ENCODE assay signal across 22 mouse cellular contexts in the genomic region with DNA sequence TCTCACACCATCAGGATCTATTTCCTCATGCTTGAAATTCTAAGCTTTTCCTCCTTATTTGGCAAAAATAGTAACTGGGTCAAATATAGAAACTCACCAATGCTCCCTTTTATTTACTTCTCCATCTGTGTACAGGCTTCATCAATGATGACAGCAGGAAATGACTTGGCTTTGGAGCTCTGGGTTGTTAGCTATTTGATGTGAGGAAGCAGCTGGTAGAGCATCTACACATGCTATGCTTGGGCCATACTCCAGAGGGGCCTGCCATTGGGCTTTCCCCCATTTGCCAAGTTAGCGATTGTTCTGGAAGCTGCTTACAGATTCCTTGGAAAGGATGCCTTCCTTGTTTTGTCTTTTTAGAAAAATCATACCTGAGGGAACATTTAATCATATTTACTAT.
DNase-seq lines count a peak whose midpoint lies in the region; ATAC-seq and TF ChIP-seq lines count a peak whose summit lies in the region.
"Had no signal": no experiment of that assay in that cellular context is flagged by ENCODE, and none has a peak within 500 bp of the region (broad histone marks: within the 10 kb centered on the region; RNA-seq: fewer than 3 reads in every experiment).

No protein-coding gene starts in this region.

- peak; percentile 2 for DNase-seq in forebrain, postnatal 0 days
- peak; percentile 3 for DNase-seq in left cerebral cortex, postnatal 4 days
- no peak for DNase-seq in left cerebral cortex, adult 18-20 months (ENCODE audit: low spot score in 2 of 2)
- DNase-seq in cerebellum, adult 9-10 months: peak; percentile 9
- DNase-seq in urinary bladder, postnatal 4 days (ENCODE audit: low spot score in 2 of 2): no peak
- DNase-seq: adrenal gland, adult 2 months; embryo, embryonic 11 days; gastrocnemius, postnatal 36 days; heart, postnatal 36 days; kidney, adult 2 months; kidney, postnatal 25 days; lung, adult 18-20 months; midbrain, embryonic 14.5 days; right cerebral cortex, postnatal 14 days had no signal

- ATAC-seq in forebrain, postnatal 0 days: no peak
- no peak for ATAC-seq in forebrain, embryonic 13.5 days
- no peak for ATAC-seq in midbrain, embryonic 15.5 days (replicated peaks)

- H3K9me3 ChIP-seq in forebrain, postnatal 0 days (ENCODE audit: low read length): no peaks in the 10 kb centered on the region
- H3K9me3 ChIP-seq in forebrain, embryonic 13.5 days (replicated peaks): no peaks in the 10 kb centered on the region
- H3K9me3 ChIP-seq in midbrain, embryonic 15.5 days: no peaks in the 10 kb centered on the region
- H3K9me3 ChIP-seq: embryonic facial prominence, embryonic 15.5 days; heart, embryonic 15.5 days; neural tube, embryonic 12.5 days had no signal

- no peaks in the 10 kb centered on the region for H3K4me1 ChIP-seq in forebrain, postnatal 0 days (ENCODE audit: insufficient read depth)
- H3K4me1 ChIP-seq in forebrain, embryonic 13.5 days: no peaks in the 10 kb centered on the region
- H3K4me1 ChIP-seq in midbrain, embryonic 15.5 days: no peaks in the 10 kb centered on the region
- H3K4me1 ChIP-seq: embryonic facial prominence, embryonic 15.5 days; heart, embryonic 15.5 days; neural tube, embryonic 12.5 days had no signal

- no peak overlapping the region for H3K9ac ChIP-seq in forebrain, postnatal 0 days
- no peak overlapping the region for H3K9ac ChIP-seq in forebrain, embryonic 13.5 days
- H3K9ac ChIP-seq in midbrain, embryonic 15.5 days: no peak overlapping the region
- H3K9ac ChIP-seq: embryonic facial prominence, embryonic 15.5 days; heart, embryonic 15.5 days; hindbrain, embryonic 14.5 days; neural tube, embryonic 12.5 days had no signal

- intact Hi-C loops in left cerebral cortex, postnatal 4 days (cut with DNase I): no loop called here

- H3K4me2 ChIP-seq in forebrain, postnatal 0 days (ENCODE audit: low read depth): no peak overlapping the region
- no peak overlapping the region for H3K4me2 ChIP-seq in forebrain, embryonic 13.5 days
- no peak overlapping the region for H3K4me2 ChIP-seq in midbrain, embryonic 15.5 days
- H3K4me2 ChIP-seq: embryonic facial prominence, embryonic 15.5 days; heart, embryonic 15.5 days; hindbrain, embryonic 14.5 days; liver, embryonic 11.5 days; neural tube, embryonic 12.5 days had no signal

- no peaks in the 10 kb centered on the region for H3K79me2 ChIP-seq in macrophage (ENCODE audit: inconsistent target)

- no peaks in the 10 kb centered on the region for H3K36me3 ChIP-seq in forebrain, postnatal 0 days (ENCODE audit: insufficient read depth)
- H3K36me3 ChIP-seq in forebrain, embryonic 13.5 days (ENCODE audit: poor library complexity, severe bottlenecking): no peaks in the 10 kb centered on the region
- H3K36me3 ChIP-seq in macrophage (ENCODE audit: inconsistent target): no peaks in the 10 kb centered on the region
- H3K36me3 ChIP-seq in midbrain, embryonic 15.5 days (replicated peaks): no peaks in the 10 kb centered on the region
- H3K36me3 ChIP-seq: embryonic facial prominence, embryonic 15.5 days; heart, embryonic 15.5 days; neural tube, embryonic 12.5 days had no signal

- no peak overlapping the region for H3K4me3 ChIP-seq in forebrain, postnatal 0 days (ENCODE audit: low read depth, low read length)
- no peak overlapping the region for H3K4me3 ChIP-seq in forebrain, embryonic 13.5 days
- no peak overlapping the region for H3K4me3 ChIP-seq in macrophage (ENCODE audit: inconsistent target)
- no peak overlapping the region for H3K4me3 ChIP-seq in midbrain, embryonic 15.5 days
- H3K4me3 ChIP-seq: embryonic facial prominence, embryonic 15.5 days; heart, embryonic 15.5 days; neural tube, embryonic 12.5 days had no signal

- H3K27ac ChIP-seq in forebrain, postnatal 0 days (ENCODE audit: low read depth, low read length): no peak overlapping the region
- no peak overlapping the region for H3K27ac ChIP-seq in forebrain, embryonic 13.5 days
- peak overlapping the region; percentile 33 for H3K27ac ChIP-seq in macrophage
- H3K27ac ChIP-seq in midbrain, embryonic 15.5 days: no peak overlapping the region
- H3K27ac ChIP-seq: embryonic facial prominence, embryonic 15.5 days; heart, embryonic 15.5 days; hindbrain, embryonic 14.5 days; neural tube, embryonic 12.5 days had no signal

- TF ChIP-seq CTCF in forebrain, postnatal 0 days (IDR thresholded peaks at IDR 0.05; ENCODE audit: low read depth): no peak

- no peaks in the 10 kb centered on the region for H3K27me3 ChIP-seq in forebrain, postnatal 0 days (ENCODE audit: insufficient read depth, low read length)
- no peaks in the 10 kb centered on the region for H3K27me3 ChIP-seq in forebrain, embryonic 13.5 days
- H3K27me3 ChIP-seq in midbrain, embryonic 15.5 days (replicated peaks): no peaks in the 10 kb centered on the region
- H3K27me3 ChIP-seq: embryonic facial prominence, embryonic 15.5 days; heart, embryonic 15.5 days; neural tube, embryonic 12.5 days had no signal

- 88% methylated on average over 1 of the region's 1 CpGs for WGBS in forebrain, postnatal 0 days
- 88% methylated on average over 1 of the region's 1 CpGs for WGBS in forebrain, embryonic 13.5 days
- WGBS in macrophage (ENCODE audit: missing documents): 89% methylated on average over 1 of the region's 1 CpGs
- 88% methylated on average over 1 of the region's 1 CpGs for WGBS in midbrain, embryonic 15.5 days

Comparison
In these comparisons a context has a peak if more than half of its experiments do, and no peak if none do; other contexts are left out.
1. DNase-seq: peak in forebrain, postnatal 0 days (single experiment), left cerebral cortex, postnatal 4 days (single experiment) and cerebellum, adult 9-10 months (single experiment); none in left cerebral cortex, adult 18-20 months (0 of 2) and urinary bladder, postnatal 4 days (0 of 2).